Mouse (Mus musculus): Measurements from ENCODE around the gene Slc12a6.
A peak's percentile ranks its signal among the peaks of the same experiment; 100 is the strongest.

Slc12a6 gene

DNA sequence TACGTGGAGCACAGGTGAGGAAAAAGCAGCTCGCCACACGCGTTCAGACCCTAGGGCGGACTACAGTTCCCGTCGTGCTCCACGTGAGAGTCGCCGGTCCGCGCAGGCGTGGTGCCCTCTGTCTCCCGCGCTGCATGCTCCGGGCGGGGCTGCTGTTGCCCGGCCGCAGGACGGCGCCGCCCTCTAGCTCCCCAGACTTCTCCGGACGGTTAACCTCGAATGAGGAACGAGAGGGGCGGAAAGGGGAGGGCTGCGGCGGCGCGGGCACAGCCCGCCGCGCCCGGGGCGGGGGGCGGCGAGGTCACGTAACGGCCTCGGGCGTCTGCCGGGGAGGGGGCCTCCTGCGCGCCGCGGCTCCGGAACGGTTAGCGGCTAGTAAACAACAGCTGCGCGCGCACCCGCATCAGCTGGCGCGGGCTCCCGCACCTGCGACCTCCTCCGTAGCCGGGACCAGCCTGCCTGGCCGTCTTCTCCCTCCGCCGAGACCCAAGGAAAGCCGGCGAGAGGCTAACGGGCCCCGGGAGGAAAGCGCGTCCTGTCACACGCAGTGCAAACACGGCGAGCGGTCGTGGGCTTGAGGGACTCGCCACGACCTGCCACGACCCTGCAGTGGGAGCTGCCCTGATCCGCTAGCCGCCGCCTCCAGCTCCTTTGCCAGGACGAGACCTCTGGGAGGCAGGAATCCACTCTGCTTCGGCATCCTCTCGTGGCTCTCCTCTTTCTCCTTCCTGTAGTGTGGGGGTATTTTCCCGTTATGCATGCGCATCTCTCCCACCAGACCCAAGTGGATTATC lies at the start of gene Slc12a6:
Gene Slc12a6 (plus strand): TSS at position 378 of the 794 bp plus-strand sequence.
- peak; percentile 96 for DNase-seq (ENCODE audit: low spot score)

DNA sequence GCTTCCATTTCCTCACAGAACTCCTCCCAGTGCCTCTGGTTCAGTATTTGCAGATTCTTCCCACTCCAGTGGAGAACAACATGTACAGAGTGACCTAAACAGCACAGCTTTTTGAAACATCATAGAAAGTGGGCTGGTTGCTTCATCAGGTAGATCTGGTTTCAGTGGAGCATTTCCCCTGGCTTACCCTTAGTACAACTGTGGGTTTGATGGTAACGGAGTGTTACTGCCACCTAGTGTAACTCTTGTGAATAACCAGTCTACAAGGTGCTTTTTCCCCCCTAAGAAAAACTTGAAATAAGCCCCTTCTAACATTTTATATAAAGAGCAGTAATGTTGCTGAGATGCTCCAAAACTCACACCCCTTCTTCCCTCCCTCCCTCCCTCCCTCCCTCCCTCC lies 49.6 kb upstream of the Slc12a6 start:
- DNase-seq (ENCODE audit: low spot score): peak; percentile 18

DNA sequence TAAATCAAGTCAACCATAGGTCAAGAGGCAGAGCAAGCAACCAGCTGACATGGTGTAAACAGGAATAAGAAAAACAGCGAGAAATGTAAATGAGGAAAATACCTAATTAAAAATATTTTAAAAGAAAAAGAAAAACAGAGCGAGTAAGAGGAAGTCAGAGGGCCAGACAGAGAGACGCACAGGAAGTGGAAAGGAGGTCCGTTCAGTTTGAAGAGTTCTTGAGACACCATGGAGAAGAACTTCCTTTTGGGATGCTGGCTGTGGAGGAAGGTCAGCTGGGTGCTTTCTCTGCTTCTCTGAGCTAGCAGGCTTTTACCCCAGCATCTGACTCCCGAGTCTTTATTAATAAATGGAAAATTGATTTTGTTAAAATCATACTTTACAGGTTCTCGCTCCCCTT lies 48.0 kb upstream of the Slc12a6 start:
- no peak for DNase-seq (ENCODE audit: low spot score)

DNA sequence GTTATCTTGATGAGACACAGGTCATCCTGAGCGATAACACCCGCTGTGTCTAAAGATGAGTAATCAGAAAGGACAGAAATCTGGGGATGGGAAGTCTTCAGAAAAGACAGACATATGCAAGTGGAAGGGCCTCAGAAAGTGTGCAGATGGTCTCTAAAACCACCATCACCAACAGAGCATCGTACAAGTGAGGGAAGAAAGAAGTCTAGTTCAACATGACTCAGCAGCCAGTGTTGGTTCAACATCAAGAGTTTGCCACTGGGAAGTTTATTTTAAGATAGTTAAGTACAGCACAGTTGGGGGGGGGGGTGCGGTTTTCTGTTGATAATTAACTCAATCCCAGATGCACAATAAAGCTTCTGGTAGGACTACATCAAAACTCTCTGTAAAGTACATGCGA lies 44.7 kb upstream of the Slc12a6 start:
- no peak for DNase-seq (ENCODE audit: low spot score)

DNA sequence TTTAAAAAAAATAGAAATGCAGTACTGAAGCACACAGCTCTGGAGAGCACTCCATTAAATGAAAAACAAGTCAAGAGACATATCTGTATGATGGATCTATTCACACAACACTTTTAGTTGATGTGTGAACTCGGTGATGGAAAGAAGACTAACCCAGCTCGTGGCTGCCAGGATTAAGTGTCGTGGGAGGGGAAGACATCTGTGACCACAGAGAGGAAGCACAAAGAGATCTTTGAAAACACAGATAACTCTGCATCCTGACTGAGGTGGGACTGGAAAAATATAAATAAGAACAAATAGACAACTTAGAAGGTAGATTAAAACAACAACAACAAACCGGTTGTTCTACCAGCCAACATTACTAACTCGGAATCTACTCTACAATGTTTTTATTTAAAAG lies 43.0 kb upstream of the Slc12a6 start:
- no peak for DNase-seq (ENCODE audit: low spot score)

DNA sequence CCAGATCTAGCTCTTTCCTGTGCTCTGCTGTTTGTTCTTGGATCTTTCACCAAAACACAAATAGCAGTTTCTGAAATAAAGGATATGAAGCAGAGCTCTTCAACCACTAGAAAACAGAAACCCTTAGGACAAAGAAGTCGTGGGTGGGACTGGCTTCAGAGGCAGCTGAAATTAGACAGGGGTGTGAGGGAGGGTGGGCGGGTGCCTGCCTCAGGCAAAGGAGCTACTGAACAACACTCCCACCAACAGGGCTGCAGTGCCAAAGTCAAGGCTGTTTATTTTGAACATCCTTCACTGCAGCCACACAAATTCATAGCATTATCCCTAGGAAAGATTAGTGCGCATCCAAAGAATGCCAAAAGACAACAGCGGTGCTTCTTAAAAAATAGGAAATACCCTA lies 41.3 kb upstream of the Slc12a6 start:
- DNase-seq (ENCODE audit: low spot score): no peak

DNA sequence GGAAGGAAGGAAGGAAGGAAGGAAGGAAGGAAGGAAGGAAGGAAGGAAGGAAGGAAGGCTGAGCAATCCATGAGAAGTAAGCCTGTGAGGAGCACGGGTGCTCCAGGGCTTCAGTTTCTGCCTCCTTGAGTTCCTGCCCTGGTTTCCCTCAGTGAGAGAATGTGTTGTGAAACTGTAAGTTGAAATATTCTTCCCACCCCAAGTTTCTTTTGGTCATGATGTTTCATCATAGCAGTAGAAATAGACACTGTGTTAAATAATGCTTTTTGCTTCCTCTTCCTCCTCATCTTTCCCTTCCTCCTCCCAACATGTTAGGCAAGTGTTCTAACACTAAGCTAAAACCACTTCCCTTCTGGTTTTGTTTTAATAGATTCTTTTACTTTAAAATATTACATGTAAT lies 33.0 kb upstream of the Slc12a6 start:
- DNase-seq (ENCODE audit: low spot score): peak; percentile 11

DNA sequence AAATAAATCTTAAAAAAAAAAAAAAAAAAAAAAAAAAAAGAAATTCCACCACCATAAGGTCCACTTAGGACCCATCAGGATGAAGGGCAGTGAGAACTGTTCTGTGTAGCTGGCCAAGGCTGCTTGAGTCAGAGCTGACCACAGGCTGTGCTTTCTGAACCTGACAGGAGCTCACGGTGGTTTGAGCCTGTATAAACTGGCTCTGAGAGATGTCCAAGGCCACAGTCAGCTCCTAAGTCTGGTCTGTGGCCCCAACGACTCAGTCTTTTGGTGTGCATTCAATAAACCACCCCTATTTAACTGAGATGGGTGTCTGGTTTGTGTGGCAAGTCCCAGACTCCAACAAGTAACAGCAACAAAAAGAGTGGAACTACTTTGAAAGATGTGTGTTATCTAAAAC lies 29.0 kb upstream of the Slc12a6 start:
- DNase-seq (ENCODE audit: low spot score): no peak

DNA sequence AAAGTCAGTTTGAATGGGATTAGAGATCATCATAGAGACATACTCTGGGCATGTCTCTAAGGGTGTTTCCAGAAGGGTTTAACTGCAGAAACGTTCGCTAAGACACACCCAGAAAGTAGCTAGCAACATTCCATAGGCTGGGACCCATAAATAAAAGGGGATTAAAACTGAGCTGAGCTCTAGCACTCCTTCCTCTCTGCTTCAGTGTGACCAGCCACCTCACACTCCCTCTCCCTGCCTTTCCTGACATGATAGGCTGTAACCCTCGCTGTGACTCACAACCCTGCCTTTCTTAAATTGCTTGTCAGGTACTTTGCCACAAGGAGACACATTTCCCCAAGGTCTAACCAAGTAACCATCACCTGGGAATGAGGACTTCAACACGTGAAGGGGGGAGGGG lies 27.6 kb upstream of the Slc12a6 start:
- DNase-seq (ENCODE audit: low spot score): no peak

DNA sequence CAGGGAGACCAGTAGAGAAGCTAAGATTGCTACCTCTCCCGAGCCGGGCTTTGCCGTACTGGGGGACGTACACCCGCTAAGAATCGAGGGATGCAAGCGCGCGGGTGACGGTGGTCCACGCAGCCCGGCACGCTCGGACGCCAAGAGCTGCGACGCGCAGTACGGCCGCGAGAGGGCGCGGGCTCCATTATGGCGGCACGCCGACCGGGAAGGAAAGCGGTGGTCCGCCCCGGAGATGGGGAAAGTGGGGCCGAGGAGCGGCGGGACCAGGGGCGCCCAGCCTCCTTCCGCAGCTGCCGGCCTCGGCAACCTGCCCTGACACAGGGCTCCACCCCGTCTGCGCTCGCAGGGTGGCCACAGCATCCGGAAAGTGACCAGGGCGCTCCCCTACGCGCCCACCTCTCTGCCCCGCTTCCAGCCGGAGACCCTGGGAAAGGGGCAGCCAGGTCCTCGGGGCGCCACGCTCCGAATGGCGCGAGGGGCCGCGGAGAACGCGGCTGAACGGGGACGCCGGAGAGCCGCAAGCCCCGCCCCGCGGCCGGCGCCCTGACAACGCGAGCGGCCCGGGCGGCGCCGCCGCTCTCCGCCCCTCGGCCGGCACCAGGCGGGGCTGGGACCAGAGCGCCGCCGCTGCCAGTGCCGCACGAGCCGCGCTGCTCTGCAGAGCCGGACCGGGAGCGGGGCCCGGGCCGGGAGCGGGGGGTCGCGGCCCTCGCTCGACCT lies 26.3 kb upstream of the Slc12a6 start, which contains the start of gene Lpcat4:
Gene Lpcat4 (plus strand): TSS at position 257 of the 723 bp plus-strand sequence.
- DNase-seq (ENCODE audit: low spot score): peak; percentile 86

DNA sequence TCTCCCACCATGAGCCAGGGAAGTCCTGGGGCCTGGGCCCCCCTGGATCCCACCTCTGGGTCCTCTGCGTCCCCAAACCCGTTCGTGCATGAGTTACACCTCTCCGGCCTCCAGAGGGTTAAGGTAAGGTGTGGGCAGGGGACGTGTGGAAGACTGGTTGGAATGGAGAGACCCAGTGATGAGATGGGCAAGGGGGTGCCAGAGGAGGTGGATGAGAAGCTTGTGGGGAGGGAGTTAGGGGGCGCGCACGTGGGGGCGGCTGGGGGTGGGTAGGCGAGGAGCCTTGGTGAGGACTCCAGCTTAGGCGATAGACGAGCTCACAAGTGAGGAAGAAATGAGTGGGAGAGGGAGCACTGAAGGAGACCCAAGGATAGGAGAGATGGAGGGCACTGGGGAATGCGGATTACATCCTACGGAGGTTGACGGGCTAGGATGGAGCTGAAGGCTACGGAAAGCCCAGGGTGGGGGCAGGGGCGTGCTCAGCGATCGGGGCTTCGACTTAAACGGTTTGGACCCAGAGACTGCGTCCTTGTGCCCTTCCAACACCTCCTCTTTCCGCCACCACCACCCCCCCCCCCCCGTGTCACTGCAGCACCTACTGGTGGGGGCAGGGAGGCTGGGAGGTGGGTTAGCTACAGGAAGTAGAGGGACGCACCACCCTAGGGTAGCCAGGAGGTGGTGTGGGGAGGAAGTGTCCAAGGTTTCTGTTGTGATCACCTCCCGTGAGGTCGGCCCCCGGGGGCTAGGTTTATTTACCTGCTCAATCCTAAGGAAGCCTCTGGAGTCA lies 25.5 kb upstream of the Slc12a6 start:
- DNase-seq (ENCODE audit: low spot score): no peak

DNA sequence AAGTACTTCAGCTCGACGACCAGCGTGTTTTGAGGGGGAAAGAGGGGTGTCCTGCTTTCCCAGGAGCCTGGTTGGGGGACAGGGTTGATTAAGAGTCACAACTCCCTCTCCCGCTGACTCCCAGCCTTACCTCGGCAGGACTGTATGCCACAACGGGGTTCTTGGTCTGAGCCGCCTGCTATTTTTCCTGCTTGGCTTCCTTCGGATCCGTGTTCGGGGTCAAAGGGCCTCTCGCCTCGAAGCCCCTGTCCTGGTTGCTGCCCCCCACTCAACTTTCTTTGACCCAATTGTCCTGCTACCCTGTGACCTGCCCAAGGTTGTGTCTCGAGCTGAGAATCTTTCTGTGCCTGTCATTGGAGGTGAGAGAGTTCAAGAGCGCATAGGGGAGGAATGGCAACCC lies 23.8 kb upstream of the Slc12a6 start:
- no peak for DNase-seq (ENCODE audit: low spot score)

DNA sequence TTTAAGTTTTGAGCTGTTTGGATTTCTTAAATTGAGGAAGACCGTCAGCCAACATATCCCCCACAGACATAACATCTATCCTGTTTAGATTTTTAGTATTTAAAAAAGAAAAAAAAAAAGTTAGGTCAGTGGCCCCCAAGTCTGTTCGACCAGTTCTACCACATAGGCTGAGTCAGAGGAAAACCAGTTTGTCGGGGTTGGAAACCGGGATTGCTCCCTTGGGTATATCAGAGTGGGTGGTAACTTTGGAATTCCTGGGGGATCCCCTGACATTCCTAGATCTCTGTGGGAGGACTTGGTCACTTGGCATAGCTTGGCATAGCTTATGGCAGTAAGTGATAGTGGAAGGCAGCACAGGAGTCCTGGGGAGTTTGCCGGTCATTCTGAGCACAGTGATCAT lies 20.3 kb upstream of the Slc12a6 start:
- no peak for DNase-seq (ENCODE audit: low spot score)

DNA sequence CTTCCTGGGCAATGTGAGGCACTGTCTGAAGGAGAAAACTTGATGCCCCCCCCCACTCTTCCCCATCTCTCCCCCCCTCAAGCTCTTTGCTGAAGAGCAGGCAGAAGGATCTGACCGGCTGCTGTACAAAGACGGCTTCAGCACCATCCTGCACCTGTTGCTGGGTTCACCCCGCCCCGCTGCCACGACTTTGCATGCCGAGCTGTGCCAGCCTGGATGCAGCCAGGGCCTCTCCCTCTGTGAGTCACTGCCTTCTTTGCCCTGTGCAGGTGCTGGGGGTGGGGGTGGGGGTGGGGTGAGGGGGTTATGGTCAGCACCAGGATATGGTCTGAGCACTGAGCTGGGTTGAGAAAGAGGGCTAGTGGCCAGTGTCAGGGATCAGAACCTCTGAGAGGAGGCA lies 19.4 kb upstream of the Slc12a6 start:
- DNase-seq (ENCODE audit: low spot score): no peak

DNA sequence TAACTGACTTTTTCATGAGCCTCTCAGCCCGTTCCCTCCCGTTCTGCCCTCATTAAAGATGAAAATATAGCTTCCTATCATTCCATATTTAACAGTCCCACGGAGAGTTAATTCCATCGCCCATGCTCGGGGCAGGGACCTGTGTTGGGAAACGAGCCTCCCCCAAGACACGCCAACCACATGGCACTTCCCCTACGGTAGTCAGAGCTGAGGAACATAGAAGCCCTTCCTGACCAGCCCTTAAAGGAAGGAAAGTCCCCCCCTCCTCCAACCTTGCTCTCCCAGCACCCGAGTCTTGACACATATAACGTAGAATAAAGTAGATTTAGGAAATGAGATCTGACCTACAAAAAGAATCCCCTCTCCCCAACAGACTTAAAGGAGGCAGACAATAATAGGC lies 18.3 kb upstream of the Slc12a6 start:
- DNase-seq (ENCODE audit: low spot score): no peak

DNA sequence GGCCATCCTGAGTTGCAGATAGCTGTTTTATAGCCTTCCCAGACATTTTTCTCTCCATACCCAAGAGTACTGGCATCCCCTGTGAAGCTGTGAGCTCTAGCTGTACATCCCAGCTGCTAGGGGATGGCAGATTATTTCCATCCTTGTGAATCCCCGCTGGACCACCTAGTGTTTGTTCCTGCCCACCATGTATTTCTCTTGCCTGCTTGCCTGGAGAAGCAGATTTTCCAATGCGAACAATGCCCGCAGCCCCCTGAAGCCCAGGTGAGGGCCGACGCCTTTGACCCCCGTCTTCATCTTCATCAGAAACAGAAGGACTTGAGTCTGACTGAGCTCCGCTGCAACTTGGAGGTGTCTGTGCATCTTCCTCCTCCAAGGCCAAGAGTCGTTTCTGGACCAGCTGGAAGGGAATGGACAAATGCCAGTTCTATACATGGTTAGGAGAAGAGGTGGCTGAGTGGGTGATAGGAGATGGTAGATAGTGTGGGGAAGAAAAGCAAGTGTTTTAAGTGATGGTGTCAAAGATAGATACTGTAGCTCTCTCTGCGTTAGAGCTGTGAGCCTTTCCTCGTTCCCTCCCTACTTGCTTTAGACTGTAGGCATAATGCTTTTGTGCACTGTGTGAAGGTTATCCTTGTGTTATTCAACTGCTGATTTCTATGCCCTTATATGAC lies 15.7 kb upstream of the Slc12a6 start:
- no peak for DNase-seq (ENCODE audit: low spot score)

DNA sequence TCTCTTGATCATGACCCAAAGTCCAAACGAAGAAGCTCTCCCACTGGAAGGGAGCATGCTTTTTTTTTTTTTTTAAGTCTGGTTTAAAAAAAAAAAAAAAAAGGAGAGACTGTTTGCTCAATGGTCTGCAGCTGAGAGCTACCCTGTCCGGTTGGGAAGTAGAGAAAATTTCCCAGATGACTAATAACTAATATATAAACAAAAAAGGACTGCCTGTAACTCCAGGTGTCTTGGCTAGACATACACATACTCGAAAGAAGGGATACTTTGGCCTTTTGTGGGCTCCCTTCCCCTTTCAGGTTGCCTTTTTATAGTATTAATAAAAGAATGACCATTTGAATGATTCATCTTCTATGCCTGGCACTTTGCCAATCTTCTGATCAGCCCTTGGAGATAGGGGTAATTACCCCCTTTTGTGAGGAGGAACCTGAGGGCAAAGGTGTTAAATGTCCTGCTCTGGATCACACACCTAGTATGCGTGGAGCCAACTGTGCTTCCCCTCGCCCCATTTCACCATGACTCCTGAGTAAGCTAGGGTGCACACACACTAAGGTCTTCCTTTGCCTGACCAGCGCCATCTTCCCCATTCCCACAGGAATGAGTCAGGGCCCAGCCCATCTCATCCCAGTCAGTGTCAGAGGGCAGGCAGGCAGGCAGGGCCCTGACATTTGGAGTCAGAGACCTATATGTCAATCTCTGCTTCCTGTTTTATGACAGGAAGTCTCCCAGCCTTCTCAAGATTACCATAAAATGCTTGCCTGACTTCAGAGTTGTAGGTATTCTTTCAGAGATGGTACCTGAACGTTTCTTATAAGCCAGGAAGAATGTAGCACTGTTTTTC lies 10.7 kb upstream of the Slc12a6 start:
- no peak for DNase-seq (ENCODE audit: low spot score)

DNA sequence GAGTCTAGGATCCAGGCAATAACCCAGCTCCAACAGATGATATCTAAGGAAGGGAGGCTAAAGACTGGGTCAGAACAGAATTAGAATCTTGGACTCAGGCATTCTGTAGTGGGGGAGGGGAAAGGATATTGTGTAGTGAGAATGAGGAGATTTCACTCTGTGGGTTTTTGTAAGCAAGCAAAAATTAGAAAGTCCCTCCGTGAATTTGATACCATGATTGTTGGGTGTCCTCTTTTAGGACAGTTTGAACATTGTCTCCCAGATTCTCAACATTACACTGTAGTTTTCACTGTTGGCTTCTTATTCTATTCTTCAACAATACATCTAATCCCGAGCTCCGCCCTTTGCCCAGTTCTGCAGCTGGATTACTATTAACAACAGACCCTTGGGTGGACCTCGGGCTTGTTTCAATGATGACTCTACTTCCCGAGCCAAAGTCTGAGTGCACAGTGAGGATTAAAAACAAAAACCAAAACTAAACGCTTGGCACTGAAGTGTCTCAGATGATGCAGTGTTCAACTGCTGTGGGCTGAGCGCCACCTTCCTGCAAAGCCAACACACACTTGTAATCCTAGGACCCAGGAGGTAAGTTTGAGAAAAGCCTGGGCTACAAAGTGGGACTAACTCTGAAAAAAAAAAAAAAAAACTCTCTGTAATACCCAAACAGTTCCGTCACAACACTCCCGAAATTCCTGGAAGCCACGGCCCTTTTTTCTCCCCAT lies 6.2 kb upstream of the Slc12a6 start, which contains the start of gene Nutm1:
Gene Nutm1 (minus strand): TSS at position 51 of the 722 bp plus-strand sequence.
- no peak for DNase-seq (ENCODE audit: low spot score)

DNA sequence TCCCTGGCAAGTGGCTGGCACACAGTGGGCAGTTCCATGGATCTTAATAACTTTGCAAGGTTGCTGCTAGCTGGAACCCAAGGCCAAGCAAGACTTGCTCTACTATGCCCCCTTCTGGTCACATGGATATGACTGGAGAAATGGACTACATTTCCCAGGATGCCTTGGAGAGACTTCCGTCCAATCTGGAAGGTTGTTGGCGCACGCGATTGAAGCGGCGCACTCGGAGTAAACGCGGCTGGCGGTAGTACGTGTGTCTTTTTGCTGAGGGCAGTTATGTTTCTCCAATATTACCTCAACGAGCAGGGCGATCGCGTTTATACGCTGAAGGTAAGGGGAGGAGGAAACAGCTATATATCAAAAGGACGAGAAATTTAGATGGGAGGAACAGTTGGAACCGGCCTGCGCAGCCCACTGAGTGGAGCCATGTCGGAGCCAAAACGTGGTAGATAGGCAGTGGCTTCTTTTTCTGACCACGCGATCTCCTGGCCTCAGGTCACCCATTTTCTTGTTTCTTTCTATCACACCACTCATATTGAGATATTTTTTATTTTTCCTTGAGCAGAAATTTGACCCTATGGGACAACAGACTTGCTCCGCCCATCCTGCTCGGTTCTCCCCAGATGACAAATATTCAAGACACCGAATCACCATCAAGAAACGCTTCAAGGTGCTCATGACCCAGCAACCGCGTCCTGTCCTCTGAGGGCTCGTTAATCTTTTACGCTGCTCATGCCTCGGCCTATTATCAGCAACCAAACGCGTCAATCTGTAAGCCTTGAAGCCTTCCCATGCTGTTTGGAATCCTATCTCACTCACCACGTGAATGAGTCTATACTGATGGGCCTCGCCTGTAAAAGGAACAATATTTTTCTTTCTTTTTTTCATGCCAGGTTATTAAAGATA lies 3.6 kb upstream of the Slc12a6 start, which contains the start of gene Nop10:
Gene Nop10 (plus strand): TSS at position 179 of the 906 bp plus-strand sequence.
- peak; percentile 90 for DNase-seq (ENCODE audit: low spot score)
